Mouse (Mus musculus) forebrain, embryonic 14.5 days (tissue): Measurements from ENCODE around the gene Gm14496. TPM values are rescaled to one million over a fixed set of nuclear protein-coding genes. Genes with fewer than 3 reads are reported as not detected.
A peak's percentile ranks its signal among the peaks of the same experiment; 100 is the strongest.
"Not testable (repeated sequence)": the region's sequence is repeated elsewhere in the genome, so short reads cannot be mapped to it uniquely, and the experiment has no call there.

ENCODE experiments used
- ATAC-seq: fragments of 200-750 bp; cut with Nextera tagmentation; 2 replicates; pipeline ENCODE4 v1.8.0; 2017; ENCODE audit warnings: mild to moderate bottlenecking, moderate library complexity
- DNase-seq: peaks from one replicate; pipeline ENCODE4 v3.0.0-alpha.2; 2015; ENCODE audit warnings: low spot score
- H3K27ac ChIP-seq: fragments of 300-500 bp; sonication (generic); 2 replicates; pipeline ENCODE4 v1.5.1; 2014; ENCODE audit warnings: low read depth, mild to moderate bottlenecking, control low read depth, low read length, moderate library complexity
- H3K27me3 ChIP-seq: fragments of 300-500 bp; sonication (generic); replicated peaks from 2 replicates; pipeline ENCODE4 v1.6.1; 2014; ENCODE audit warnings: low read length, control low read depth, mixed read lengths; ENCODE audit not compliant: control insufficient read depth, insufficient read depth
- H3K36me3 ChIP-seq: fragments of 300-500 bp; sonication (generic); 2 replicates; pipeline ENCODE4 v1.6.1; 2014; ENCODE audit warnings: low read length, control low read depth; ENCODE audit not compliant: control insufficient read depth, insufficient read depth
- H3K4me1 ChIP-seq: fragments of 300-500 bp; sonication (generic); 2 replicates; pipeline ENCODE4 v1.6.1; 2014; ENCODE audit warnings: antibody characterized with exemption, low read length, control low read depth; ENCODE audit not compliant: control insufficient read depth, insufficient read depth
- H3K4me2 ChIP-seq: fragments of 300-500 bp; sonication (generic); 2 replicates; pipeline ENCODE4 v1.6.1; 2014; ENCODE audit warnings: mild to moderate bottlenecking, control low read depth, low read length
- H3K4me3 ChIP-seq: fragments of 300-500 bp; sonication (generic); 2 replicates; pipeline ENCODE4 v1.5.1; 2014; ENCODE audit warnings: low read depth, low read length, control low read depth
- H3K9ac ChIP-seq: fragments of 300-500 bp; sonication (generic); 2 replicates; pipeline ENCODE4 v1.6.1; 2014; ENCODE audit warnings: mild to moderate bottlenecking, low read length, control low read depth, moderate library complexity
- H3K9me3 ChIP-seq: fragments of 300-500 bp; sonication (generic); replicated peaks from 2 replicates; pipeline ENCODE4 v1.6.1; 2016; ENCODE audit warnings: low read length, control low read depth, mixed read lengths; ENCODE audit not compliant: control insufficient read depth
- WGBS: fragments of 180-500 bp; shearing (Covaris S2); extraction: QIAGEN DNeasy Blood & Tissue Kit; methylation state at CpG from one replicate; pipeline ENCODE4 v1.1.7; 2014; 5-methylcytosine and 5-hydroxymethylcytosine counted together
- polyA plus RNA-seq: library from polyadenylated mRNA; unstranded; fragments of >200 nt; fragmentation: Nextera tagmentation; extraction: Ambion mirVana; gene quantifications from 2 replicates; pipeline ENCODE4 v1.2.1, GENCODE M21; 2014

The Gm14496 gene
- polyA plus RNA-seq: not detected in 2 replicates

DNA sequence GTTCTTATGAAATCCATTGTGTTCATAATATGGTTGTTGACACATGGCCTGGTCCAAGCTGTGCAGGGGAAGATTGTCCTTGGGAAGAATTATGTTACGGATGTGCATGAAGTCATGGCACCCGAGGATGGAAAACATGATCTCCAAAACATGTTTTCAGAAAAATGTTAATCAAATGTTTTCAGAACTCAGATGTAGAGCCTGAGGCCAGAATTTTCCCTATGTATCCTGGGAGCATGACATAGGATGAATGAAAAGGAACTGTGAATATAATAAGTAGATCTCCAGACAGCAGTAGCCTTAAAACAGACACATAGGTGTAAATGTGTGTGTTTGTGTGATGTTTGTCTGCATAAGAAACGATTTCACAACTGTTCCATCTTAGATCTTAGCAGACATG is at the start of gene Gm14496:
Gene Gm14496 (plus strand): TSS at position 301 of the 400 bp plus-strand sequence.
- no peak for ATAC-seq

DNA sequence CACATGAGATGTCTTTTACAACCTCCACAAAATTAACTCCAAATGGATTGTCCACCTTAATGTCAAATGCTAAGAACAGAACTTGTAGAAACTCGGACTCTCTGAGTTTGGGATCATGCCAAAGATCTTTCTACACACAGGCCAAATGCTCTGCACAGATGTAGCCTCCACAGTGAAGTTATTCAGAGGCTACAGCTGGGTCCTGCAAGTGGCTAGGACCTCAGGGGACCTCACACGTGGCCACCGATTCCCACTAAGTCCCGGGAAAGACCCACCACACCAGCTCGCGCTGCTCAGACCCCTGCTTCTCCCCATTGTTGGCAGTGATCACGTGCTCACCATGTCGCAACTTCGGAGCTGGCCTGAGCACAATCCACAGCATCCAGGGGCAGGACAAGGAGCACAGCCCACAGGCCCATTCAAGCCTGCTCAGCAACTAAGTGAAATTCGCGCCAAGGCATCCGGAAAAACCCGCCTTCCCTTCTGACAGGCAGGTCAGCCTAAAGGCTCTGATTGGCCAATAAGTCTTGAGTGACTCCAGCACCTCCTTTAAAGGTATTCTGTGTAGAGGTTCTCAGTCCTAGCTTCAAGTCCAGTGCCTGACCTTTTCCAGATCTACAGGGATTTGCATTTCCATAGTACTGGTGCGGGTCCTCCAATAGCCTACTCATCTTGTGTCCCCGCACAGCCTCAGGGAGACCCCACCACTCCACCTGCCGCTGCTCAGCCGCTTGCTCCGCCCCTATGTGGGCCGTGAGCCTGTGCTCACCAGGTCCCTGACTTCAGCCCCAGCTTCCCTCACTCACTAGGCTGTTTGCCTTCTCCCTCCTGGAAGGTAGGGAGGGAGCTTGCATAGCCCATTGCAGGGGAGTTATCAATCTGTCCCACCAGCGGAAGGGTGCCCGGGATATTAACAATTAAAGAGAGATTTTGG is 37.9 kb upstream of the Gm14496 start:
- 0 out of 2 replicates have a peak overlapping the region, but pooled peaks have one; percentile 32 for H3K9ac ChIP-seq
- not testable (repeated sequence) for H3K4me3 ChIP-seq, H3K9me3 ChIP-seq, H3K27me3 ChIP-seq, H3K36me3 ChIP-seq, H3K4me1 ChIP-seq, H3K27ac ChIP-seq
- DNase-seq: peak; percentile 53
- H3K4me2 ChIP-seq: peak overlapping the region; percentile 45
- 20% methylated on average over 21 of the region's 21 CpGs for WGBS
- peak; percentile 23; the same call in 1 of the 2 replicates for ATAC-seq

More for the DNA sequence above, at the start of gene Gm14496:
- Histone ChIP-seq H3K27ac (no peak within 1 kb of the TSS), H3K9me3 (no peaks in the 10 kb centered on the region), H3K4me1 (no peaks in the 10 kb centered on the region), H3K4me2 (no peak within 1 kb of the TSS), H3K27me3 (no peaks in the 10 kb centered on the region), H3K9ac (no peak within 1 kb of the TSS), H3K4me3 (no peak within 1 kb of the TSS), H3K36me3 (no peaks in the 10 kb centered on the region)
- no peak for DNase-seq
- 71% methylated on average over 3 of the region's 3 CpGs for WGBS

DNA sequence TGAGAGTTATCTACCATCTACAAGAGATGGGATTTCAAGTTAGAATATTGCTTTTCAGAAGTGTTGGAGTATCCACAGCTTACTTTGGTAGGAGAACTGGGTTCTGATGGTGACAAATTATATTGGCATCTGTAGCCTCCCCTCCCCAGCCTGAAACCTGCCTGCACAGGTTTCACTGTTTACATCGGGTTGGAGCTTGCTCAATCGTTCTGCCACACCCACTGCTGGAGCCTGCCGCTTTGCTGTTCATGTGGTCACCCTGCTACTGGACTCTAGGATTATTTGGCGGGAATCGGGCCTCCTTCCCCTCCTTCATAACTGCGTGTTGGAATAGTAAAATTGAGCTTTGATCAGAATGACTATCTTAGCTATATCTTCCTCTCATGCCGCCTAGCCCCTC is 22.5 kb upstream of the Gm14496 start:
- no peaks in the 10 kb centered on the region for H3K9me3 ChIP-seq
- no peak overlapping the region for H3K4me3 ChIP-seq
- DNase-seq: no peak
- H3K9ac ChIP-seq: no peak overlapping the region
- no peak for ATAC-seq
- no peaks in the 10 kb centered on the region for H3K36me3 ChIP-seq
- H3K27me3 ChIP-seq: no peaks in the 10 kb centered on the region
- no peaks in the 10 kb centered on the region for H3K4me1 ChIP-seq
- 78% methylated on average over 7 of the region's 7 CpGs for WGBS
- no peak overlapping the region for H3K4me2 ChIP-seq
- H3K27ac ChIP-seq: no peak overlapping the region

DNA sequence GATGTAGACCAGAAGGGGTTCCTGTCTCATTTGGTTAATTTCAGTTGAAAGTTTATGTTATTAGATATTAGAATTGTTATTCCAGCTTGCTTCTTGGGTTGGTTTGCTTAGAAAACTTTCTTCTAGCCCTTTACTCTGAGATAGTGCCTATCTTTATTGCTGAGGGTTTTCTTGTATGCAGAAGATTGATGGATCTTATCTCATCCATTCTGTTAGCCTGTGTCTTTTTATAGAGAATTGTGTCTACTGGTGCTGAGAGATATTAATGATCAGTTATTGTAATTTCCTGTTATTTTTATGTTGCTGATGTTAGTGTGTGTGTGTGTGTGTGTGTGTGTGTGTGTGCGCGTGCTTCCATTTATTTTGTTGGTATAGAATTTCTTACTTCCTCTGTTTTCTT is 21.7 kb upstream of the Gm14496 start:
- no peak overlapping the region for H3K4me2 ChIP-seq
- no peaks in the 10 kb centered on the region for H3K36me3 ChIP-seq
- WGBS: 100% methylated on average over 2 of the region's 2 CpGs
- no peaks in the 10 kb centered on the region for H3K27me3 ChIP-seq
- no peaks in the 10 kb centered on the region for H3K9me3 ChIP-seq
- no peaks in the 10 kb centered on the region for H3K4me1 ChIP-seq
- no peak overlapping the region for H3K9ac ChIP-seq
- no peak for DNase-seq
- ATAC-seq: no peak
- H3K27ac ChIP-seq: no peak overlapping the region
- H3K4me3 ChIP-seq: no peak overlapping the region

DNA sequence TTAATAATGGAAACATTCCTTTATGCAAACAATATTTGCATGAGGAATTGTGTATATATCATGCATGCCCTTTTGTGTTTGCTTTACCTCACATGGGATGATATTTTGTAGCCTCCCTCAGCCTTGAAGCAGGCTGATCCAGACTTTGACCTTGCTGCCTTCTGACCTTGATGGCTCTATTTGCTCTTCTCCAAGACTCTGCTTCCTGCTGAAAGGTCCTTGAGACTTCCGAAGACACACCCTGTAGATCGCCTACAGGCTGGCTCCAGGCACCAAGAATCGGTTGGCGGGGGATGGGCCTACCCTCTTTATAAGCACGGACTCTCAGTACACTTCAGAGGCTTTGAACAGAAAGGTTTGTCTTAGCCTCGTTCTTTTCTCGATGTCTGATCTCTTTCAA is 9.0 kb upstream of the Gm14496 start:
- WGBS: 67% methylated on average over 7 of the region's 7 CpGs
- not testable (repeated sequence) for H3K4me2 ChIP-seq, DNase-seq, H3K9me3 ChIP-seq, ATAC-seq, H3K27ac ChIP-seq, H3K9ac ChIP-seq, H3K4me1 ChIP-seq, H3K27me3 ChIP-seq, H3K4me3 ChIP-seq, H3K36me3 ChIP-seq

Other genes with a start within 250 kb of the Gm14496 start
- gene Myt1, start 227.8 kb upstream of the Gm14496 start, polyA plus RNA-seq: 22.3 and 23.5 TPM in 2 replicates
- 30.0 and 36.6 TPM in 2 replicates for gene Pcmtd2, start 153.3 kb upstream of the Gm14496 start, polyA plus RNA-seq
- 102 and 108 TPM in 2 replicates for gene Polr3k, start 126.8 kb upstream of the Gm14496 start, polyA plus RNA-seq